Mouse (Mus musculus): ENCODE data around the gene Me1. TPM values are rescaled to one million over a fixed set of nuclear protein-coding genes. Genes with fewer than 3 reads are reported as not detected.

The Me1 gene
- polyA plus RNA-seq, 1 experiment from 2014 or later = 9.4 TPM

- 91% methylated on average over 6 of the region's 6 CpGs for WGBS
- no peaks in the 10 kb centered on the region for H3K4me1 ChIP-seq
- no peak for DNase-seq (ENCODE audit: low spot score)
- no peaks in the 10 kb centered on the region for H3K27me3 ChIP-seq (ENCODE audit: low read depth, poor library complexity, severe bottlenecking)
- H3K9me3 ChIP-seq (replicated peaks) = no peaks in the 10 kb centered on the region
- no peaks in the 10 kb centered on the region for H3K36me3 ChIP-seq
- no peak overlapping the region for H3K27ac ChIP-seq
- H3K4me3 ChIP-seq = no peak overlapping the region
These were observed 57.0 kb downstream of the Me1 start for GRCm38 (mm10) chr9:86638771-86639170.

GRCm38 (mm10) chr9:86631153-86631552, 64.6 kb downstream of the Me1 start:
- Histone ChIP-seq H3K4me1 (0 out of 2 replicates have a peak, but pooled peaks cover 4% of the 10 kb centered on the region), H3K36me3 (no peaks in the 10 kb centered on the region), H3K27ac (no peak overlapping the region), H3K27me3 (ENCODE audit: low read depth, poor library complexity, severe bottlenecking) (no peaks in the 10 kb centered on the region), H3K9me3 (replicated peaks) (no peaks in the 10 kb centered on the region), H3K4me3 (no peak overlapping the region)
- no peak for DNase-seq (ENCODE audit: low spot score)
- 91% methylated on average over 7 of the region's 7 CpGs for WGBS

GRCm38 (mm10) chr9:86630352-86630931, 65.3 kb downstream of the Me1 start:
- H3K36me3 ChIP-seq = no peaks in the 10 kb centered on the region
- H3K4me1 ChIP-seq = 0 out of 2 replicates have a peak, but pooled peaks cover 4% of the 10 kb centered on the region
- H3K27me3 ChIP-seq (ENCODE audit: low read depth, poor library complexity, severe bottlenecking) = no peaks in the 10 kb centered on the region
- no peaks in the 10 kb centered on the region for H3K9me3 ChIP-seq (replicated peaks)
- no peak overlapping the region for H3K4me3 ChIP-seq
- no peak overlapping the region for H3K27ac ChIP-seq
- no peak for DNase-seq (ENCODE audit: low spot score)
- 83% methylated on average over 5 of the region's 5 CpGs for WGBS

- H3K4me3 ChIP-seq = no peak overlapping the region
- H3K27me3 ChIP-seq (ENCODE audit: low read depth, poor library complexity, severe bottlenecking) = no peaks in the 10 kb centered on the region
- no peaks in the 10 kb centered on the region for H3K36me3 ChIP-seq
- WGBS = 51% methylated on average over 6 of the region's 6 CpGs
- H3K9me3 ChIP-seq (replicated peaks) = no peaks in the 10 kb centered on the region
- 0 out of 2 replicates have a peak, but pooled peaks cover 4% of the 10 kb centered on the region for H3K4me1 ChIP-seq
- H3K27ac ChIP-seq = no peak overlapping the region
- DNase-seq (ENCODE audit: low spot score) = peak; percentile 45
These were observed 66.4 kb downstream of the Me1 start for GRCm38 (mm10) chr9:86629379-86629778.

- WGBS = 94% methylated on average over 10 of the region's 10 CpGs
- Histone ChIP-seq H3K27ac (no peak overlapping the region), H3K27me3 (ENCODE audit: low read depth, poor library complexity, severe bottlenecking) (no peaks in the 10 kb centered on the region), H3K4me3 (no peak overlapping the region), H3K4me1 (0 out of 2 replicates have a peak, but pooled peaks cover 4% of the 10 kb centered on the region), H3K9me3 (replicated peaks) (no peaks in the 10 kb centered on the region), H3K36me3 (no peaks in the 10 kb centered on the region)
- no peak for DNase-seq (ENCODE audit: low spot score)
These were observed 67.8 kb downstream of the Me1 start for GRCm38 (mm10) chr9:86627745-86628496.

- Histone ChIP-seq H3K27me3 (ENCODE audit: low read depth, poor library complexity, severe bottlenecking) (no peaks in the 10 kb centered on the region), H3K4me1 (0 out of 2 replicates have a peak, but pooled peaks cover 4% of the 10 kb centered on the region), H3K27ac (no peak overlapping the region), H3K9me3 (replicated peaks) (no peaks in the 10 kb centered on the region), H3K36me3 (no peaks in the 10 kb centered on the region), H3K4me3 (no peak overlapping the region)
- whole genome bisulfite sequencing = 86% methylated on average over 3 of the region's 3 CpGs
- no peak for DNase-seq (ENCODE audit: low spot score)
These were observed 68.8 kb downstream of the Me1 start for GRCm38 (mm10) chr9:86626906-86627305.

- no peaks in the 10 kb centered on the region for H3K9me3 ChIP-seq (replicated peaks)
- H3K4me1 ChIP-seq = 0 out of 2 replicates have a peak, but pooled peaks cover 4% of the 10 kb centered on the region
- no peaks in the 10 kb centered on the region for H3K27me3 ChIP-seq (ENCODE audit: low read depth, poor library complexity, severe bottlenecking)
- 90% methylated on average over 6 of the region's 6 CpGs for WGBS
- no peak overlapping the region for H3K27ac ChIP-seq
- H3K4me3 ChIP-seq = no peak overlapping the region
- no peaks in the 10 kb centered on the region for H3K36me3 ChIP-seq
- no peak for DNase-seq (ENCODE audit: low spot score)
These were observed 71.0 kb downstream of the Me1 start for GRCm38 (mm10) chr9:86624781-86625180.

GRCm38 (mm10) chr9:86624039-86624438, 71.7 kb downstream of the Me1 start:
- H3K4me3 ChIP-seq = no peak overlapping the region
- no peak overlapping the region for H3K27ac ChIP-seq
- H3K27me3 ChIP-seq (ENCODE audit: low read depth, poor library complexity, severe bottlenecking) = no peaks in the 10 kb centered on the region
- H3K4me1 ChIP-seq = no peaks in the 10 kb centered on the region
- WGBS = 92% methylated on average over 12 of the region's 12 CpGs
- H3K36me3 ChIP-seq = no peaks in the 10 kb centered on the region
- no peak for DNase-seq (ENCODE audit: low spot score)
- H3K9me3 ChIP-seq (replicated peaks) = no peaks in the 10 kb centered on the region

GRCm38 (mm10) chr9:86622062-86622461, 73.7 kb downstream of the Me1 start:
- H3K4me1 ChIP-seq = no peaks in the 10 kb centered on the region
- H3K27me3 ChIP-seq (ENCODE audit: low read depth, poor library complexity, severe bottlenecking) = no peaks in the 10 kb centered on the region
- no peak overlapping the region for H3K27ac ChIP-seq
- WGBS = 83% methylated on average over 2 of the region's 2 CpGs
- no peaks in the 10 kb centered on the region for H3K36me3 ChIP-seq
- no peaks in the 10 kb centered on the region for H3K9me3 ChIP-seq (replicated peaks)
- DNase-seq (ENCODE audit: low spot score) = no peak
- H3K4me3 ChIP-seq = no peak overlapping the region

GRCm38 (mm10) chr9:86619341-86620139, 76.2 kb downstream of the Me1 start:
- DNase-seq (ENCODE audit: low spot score) = no peak
- H3K27ac ChIP-seq = no peak overlapping the region
- H3K4me1 ChIP-seq = no peaks in the 10 kb centered on the region
- no peaks in the 10 kb centered on the region for H3K9me3 ChIP-seq (replicated peaks)
- no peaks in the 10 kb centered on the region for H3K36me3 ChIP-seq
- H3K4me3 ChIP-seq = no peak overlapping the region
- no peaks in the 10 kb centered on the region for H3K27me3 ChIP-seq (ENCODE audit: low read depth, poor library complexity, severe bottlenecking)
- WGBS = 92% methylated on average over 10 of the region's 10 CpGs

GRCm38 (mm10) chr9:86617837-86618492, 77.8 kb downstream of the Me1 start:
- Histone ChIP-seq H3K4me1 (no peaks in the 10 kb centered on the region), H3K27ac (no peak overlapping the region), H3K9me3 (replicated peaks) (no peaks in the 10 kb centered on the region), H3K4me3 (no peak overlapping the region), H3K27me3 (ENCODE audit: low read depth, poor library complexity, severe bottlenecking) (no peaks in the 10 kb centered on the region), H3K36me3 (no peaks in the 10 kb centered on the region)
- 83% methylated on average over 7 of the region's 7 CpGs for WGBS
- DNase-seq (ENCODE audit: low spot score) = no peak

- no peaks in the 10 kb centered on the region for H3K36me3 ChIP-seq
- H3K9me3 ChIP-seq (replicated peaks) = no peaks in the 10 kb centered on the region
- no peaks in the 10 kb centered on the region for H3K27me3 ChIP-seq (ENCODE audit: low read depth, poor library complexity, severe bottlenecking)
- WGBS = 86% methylated on average over 1 of the region's 1 CpGs
- DNase-seq (ENCODE audit: low spot score) = no peak
- H3K4me3 ChIP-seq = no peak overlapping the region
- no peak overlapping the region for H3K27ac ChIP-seq
- H3K4me1 ChIP-seq = no peaks in the 10 kb centered on the region
These were observed 80.0 kb downstream of the Me1 start for GRCm38 (mm10) chr9:86615765-86616164.

Measured in limb, embryonic 10.5 days (tissue).